Mouse (Mus musculus): ENCODE data around the gene Plk5.

DNA sequence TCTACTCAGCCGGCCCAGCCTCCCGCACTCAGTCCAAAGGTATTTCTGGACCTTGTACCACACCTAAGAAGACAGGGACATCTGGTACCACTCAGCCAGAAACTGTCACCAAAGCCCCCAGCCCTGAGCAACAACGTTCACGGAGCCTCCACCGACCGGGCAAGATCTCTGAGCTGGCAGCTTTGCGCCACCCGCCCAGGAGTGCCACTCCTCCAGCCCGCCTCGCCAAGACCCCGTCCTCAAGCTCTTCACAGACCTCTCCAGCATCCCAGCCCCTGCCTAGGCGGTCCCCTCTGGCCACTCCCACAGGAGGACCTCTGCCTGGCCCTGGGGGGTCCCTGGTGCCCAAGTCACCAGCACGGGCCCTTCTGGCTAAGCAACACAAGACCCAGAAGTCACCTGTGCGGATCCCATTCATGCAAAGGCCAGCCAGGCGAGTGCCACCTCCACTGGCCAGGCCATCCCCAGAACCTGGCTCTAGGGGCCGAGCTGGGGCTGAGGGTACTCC, 41.7 kb upstream of the Plk5 start:
- TF ChIP-seq POLR2A (IDR thresholded peaks at IDR 0.05; ENCODE audit: insufficient read depth, low read depth, low read length), result no peak
- TF ChIP-seq CTCF (IDR thresholded peaks at IDR 0.05), result no peak

Data from heart, adult 2 months (tissue).